In the genomic region with DNA sequence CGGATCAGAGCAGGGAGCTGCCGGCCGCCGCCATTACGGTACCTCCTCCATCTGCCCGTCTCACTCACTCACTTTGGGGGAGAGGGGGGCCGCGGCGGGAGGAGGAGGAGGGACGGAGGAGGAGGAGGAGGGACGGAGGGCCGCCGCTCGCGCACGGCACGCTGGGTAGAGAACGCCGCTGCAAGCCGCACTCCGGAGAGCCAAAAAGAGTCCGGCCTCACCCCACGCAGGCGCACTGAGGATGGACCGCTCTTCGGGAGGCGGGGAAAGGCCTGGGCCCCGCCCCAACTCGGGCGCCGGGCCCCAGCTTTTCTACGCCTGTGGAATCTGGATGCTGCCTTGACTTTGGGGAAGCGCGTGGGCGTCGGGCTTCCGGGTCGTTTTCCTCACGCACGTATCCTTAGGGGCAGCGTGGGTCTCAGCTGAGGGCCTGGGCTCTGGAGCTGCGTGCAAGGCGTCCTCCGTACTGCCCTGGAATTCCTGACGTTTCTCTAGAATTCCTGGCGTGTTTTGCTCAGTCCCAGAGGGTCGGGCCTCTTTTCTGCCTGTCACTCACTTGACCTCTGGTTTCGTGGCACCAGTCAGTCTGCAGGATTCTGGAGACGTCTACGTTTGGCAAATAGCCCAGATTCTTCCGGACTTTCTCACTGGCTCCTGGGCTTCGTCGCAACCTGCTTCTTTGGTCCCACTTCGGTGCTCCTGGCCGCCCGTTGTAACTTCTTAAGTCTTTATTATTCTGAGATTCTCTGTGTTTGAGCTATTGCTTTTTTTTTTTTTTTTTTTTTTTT, we compare ENCODE assay signal across 8 mouse cellular contexts. TPM values are rescaled to one million over a fixed set of nuclear protein-coding genes. Genes with fewer than 3 reads are reported as not detected.
DNase-seq lines count a peak whose midpoint lies in the region; ATAC-seq and TF ChIP-seq lines count a peak whose summit lies in the region.

A gene (minus strand): TSS at position 53 of the 788 bp plus-strand sequence.

- H3K27me3 ChIP-seq in forebrain, embryonic 10.5 days (ENCODE audit: poor library complexity, severe bottlenecking) = no peaks in the 10 kb centered on the region
- no peaks in the 10 kb centered on the region for H3K27me3 ChIP-seq in heart, embryonic 15.5 days
- no peaks in the 10 kb centered on the region for H3K27me3 ChIP-seq in liver, embryonic 14.5 days (ENCODE audit: control insufficient read depth, insufficient read depth, low read length)
- no peaks in the 10 kb centered on the region for H3K27me3 ChIP-seq in neural tube, embryonic 11.5 days (ENCODE audit: control insufficient read depth, insufficient read depth, low read length)
- no peaks in the 10 kb centered on the region for H3K27me3 ChIP-seq in stomach, postnatal 0 days (ENCODE audit: control insufficient read depth, insufficient read depth, low read length)

- no peak for TF ChIP-seq CTCF in liver, embryonic 14.5 days (IDR thresholded peaks at IDR 0.05; ENCODE audit: low read depth)
- TF ChIP-seq CTCF in stomach, postnatal 0 days (IDR thresholded peaks at IDR 0.05; ENCODE audit: low read depth) = no peak; the same call in 1 of the 2 replicates

- H3K4me3 ChIP-seq in forebrain, embryonic 10.5 days = peak within 1 kb of the TSS; percentile 97
- H3K4me3 ChIP-seq in heart, embryonic 15.5 days = peak within 1 kb of the TSS; percentile 96
- H3K4me3 ChIP-seq in liver, embryonic 14.5 days (ENCODE audit: insufficient read depth in 1 of 2, low read depth in 2 of 2, low read length in 2 of 2) = peak within 1 kb of the TSS; percentile 99 to 100
- H3K4me3 ChIP-seq in neural tube, embryonic 11.5 days (ENCODE audit: low read depth, low read length) = peak within 1 kb of the TSS; percentile 98
- peak within 1 kb of the TSS; percentile 100 for H3K4me3 ChIP-seq in stomach, postnatal 0 days (ENCODE audit: low read depth, low read length)

- ATAC-seq in heart, embryonic 15.5 days (replicated peaks; ENCODE audit: insufficient number of reproducible peaks, insufficient read depth, low FRiP score, low read depth) = peak; percentile 95
- peak; percentile 89 for ATAC-seq in liver, embryonic 14.5 days (ENCODE audit: insufficient read depth)
- peak; percentile 93 for ATAC-seq in neural tube, embryonic 11.5 days (ENCODE audit: insufficient read depth, low FRiP score, low TSS enrichment)
- ATAC-seq in stomach, postnatal 0 days (ENCODE audit: low FRiP score, low TSS enrichment) = peak; percentile 96

- peak within 1 kb of the TSS; percentile 100 for H3K27ac ChIP-seq in forebrain, embryonic 10.5 days
- peak within 1 kb of the TSS; percentile 100 for H3K27ac ChIP-seq in heart, embryonic 15.5 days
- H3K27ac ChIP-seq in liver, embryonic 14.5 days = peak within 1 kb of the TSS; percentile 96
- peak within 1 kb of the TSS; percentile 100 for H3K27ac ChIP-seq in neural tube, embryonic 11.5 days (ENCODE audit: low read depth, low read length)
- peak within 1 kb of the TSS; percentile 100 for H3K27ac ChIP-seq in stomach, postnatal 0 days (replicated peaks)

- H3K4me1 ChIP-seq in forebrain, embryonic 10.5 days = peaks cover 32% of the 10 kb centered on the region
- peaks cover 36% of the 10 kb centered on the region for H3K4me1 ChIP-seq in heart, embryonic 15.5 days (replicated peaks)
- peaks cover 16 to 27% of the 10 kb centered on the region in 2 experiments for H3K4me1 ChIP-seq in liver, embryonic 14.5 days (replicated peaks; ENCODE audit: control insufficient read depth in 2 of 2, insufficient read depth in 2 of 2, low read length in 1 of 2)
- no peaks in the 10 kb centered on the region; the same call in 1 of the 2 replicates for H3K4me1 ChIP-seq in neural tube, embryonic 11.5 days (ENCODE audit: control insufficient read depth, insufficient read depth, low read length)
- no peaks in the 10 kb centered on the region for H3K4me1 ChIP-seq in stomach, postnatal 0 days (replicated peaks; ENCODE audit: control insufficient read depth, insufficient read depth)

- WGBS in forebrain, embryonic 10.5 days = under 1% methylated on average over 43 of the region's 56 CpGs
- under 1% methylated on average over 47 of the region's 56 CpGs for WGBS in heart, embryonic 15.5 days
- 1% methylated on average over 56 of the region's 56 CpGs for WGBS in liver, embryonic 14.5 days (ENCODE audit: insufficient replicate concordance)
- under 1% methylated on average over 45 of the region's 56 CpGs for WGBS in neural tube, embryonic 11.5 days
- 0% methylated on average over 31 of the region's 56 CpGs for WGBS in stomach, postnatal 0 days

- 0 out of 2 replicates have a peak, but pooled peaks cover 5% of the 10 kb centered on the region for H3K36me3 ChIP-seq in forebrain, embryonic 10.5 days (replicated peaks)
- no peaks in the 10 kb centered on the region for H3K36me3 ChIP-seq in heart, embryonic 15.5 days
- H3K36me3 ChIP-seq in liver, embryonic 14.5 days (replicated peaks; ENCODE audit: control insufficient read depth, insufficient read depth, low read depth) = no peaks in the 10 kb centered on the region
- no peaks in the 10 kb centered on the region for H3K36me3 ChIP-seq in neural tube, embryonic 11.5 days (ENCODE audit: control insufficient read depth, insufficient read depth, low read length)
- H3K36me3 ChIP-seq in stomach, postnatal 0 days (ENCODE audit: control insufficient read depth, insufficient read depth, low read length) = no peaks in the 10 kb centered on the region

- peak within 1 kb of the TSS; percentile 68 for H3K4me2 ChIP-seq in heart, embryonic 15.5 days
- H3K4me2 ChIP-seq in liver, embryonic 14.5 days (ENCODE audit: low read depth) = peak within 1 kb of the TSS; percentile 84
- peak within 1 kb of the TSS; percentile 78 for H3K4me2 ChIP-seq in neural tube, embryonic 11.5 days (ENCODE audit: low read depth)
- H3K4me2 ChIP-seq in stomach, postnatal 0 days (replicated peaks; ENCODE audit: low read depth) = peak within 1 kb of the TSS; percentile 53

- no peaks in the 10 kb centered on the region for H3K9me3 ChIP-seq in forebrain, embryonic 10.5 days
- H3K9me3 ChIP-seq in heart, embryonic 15.5 days (replicated peaks) = no peaks in the 10 kb centered on the region
- H3K9me3 ChIP-seq in liver, embryonic 14.5 days (ENCODE audit: control insufficient read depth, low read length) = no peaks in the 10 kb centered on the region
- no peaks in the 10 kb centered on the region for H3K9me3 ChIP-seq in neural tube, embryonic 11.5 days (ENCODE audit: control insufficient read depth, low read length)
- H3K9me3 ChIP-seq in stomach, postnatal 0 days (ENCODE audit: control insufficient read depth, low read length) = no peaks in the 10 kb centered on the region

- peak within 1 kb of the TSS; percentile 99 for H3K9ac ChIP-seq in heart, embryonic 15.5 days
- H3K9ac ChIP-seq in liver, embryonic 14.5 days (replicated peaks) = peak within 1 kb of the TSS; percentile 100
- H3K9ac ChIP-seq in neural tube, embryonic 11.5 days (ENCODE audit: low read length) = peak within 1 kb of the TSS; percentile 99
- peak within 1 kb of the TSS; percentile 99 for H3K9ac ChIP-seq in stomach, postnatal 0 days (ENCODE audit: low read length)

- peak; percentile 88 to 89 for DNase-seq in CD8-positive naive resting alpha-beta T cell, adult 2 months (ENCODE audit: low read depth in 2 of 2, low spot score in 2 of 2)
- peak; percentile 91 for DNase-seq in c-Kit-positive CD71-negative TER-119-negative erythroid progenitor cells, embryonic 14.5 days (ENCODE audit: low read depth)
- peak; percentile 97 for DNase-seq in forebrain, embryonic 10.5 days (ENCODE audit: extremely low spot score, low spot score)
- peak; percentile 95 to 99 for DNase-seq in kidney, postnatal 25 days
- DNase-seq in liver, embryonic 14.5 days (ENCODE audit: low read depth in 3 of 3, low spot score in 3 of 3) = peak; percentile 92 to 95 (median 95)
- DNase-seq in neural tube, embryonic 11.5 days (ENCODE audit: low spot score) = peak; percentile 98
- DNase-seq in stomach, postnatal 0 days (ENCODE audit: low spot score) = peak; percentile 98

- TF ChIP-seq EP300 in liver, embryonic 14.5 days (IDR thresholded peaks at IDR 0.05; ENCODE audit: low read depth) = no peak
- peak; percentile 79 for TF ChIP-seq EP300 in stomach, postnatal 0 days (optimal IDR thresholded peaks at IDR 0.05)

RNA-seq across cellular contexts. Expression of the gene that starts here (rescaled TPM):
- 40.8 and 41.0 TPM in 2 replicates for polyA plus RNA-seq in forebrain, embryonic 10.5 days (2016; fragmentation: Nextera tagmentation; extraction: Ambion mirVana)
- polyA plus RNA-seq in heart, embryonic 15.5 days (2015; fragmentation: Nextera tagmentation; extraction: Ambion mirVana) = 34.9 and 38.4 TPM in 2 replicates
- polyA plus RNA-seq in liver, embryonic 14.5 days (2012; rRNA removed) = 8.3 and 14.2 TPM in 2 replicates
- 14.9 and 15.5 TPM in 2 replicates for polyA plus RNA-seq in liver, embryonic 14.5 days (2014; fragmentation: Nextera tagmentation; extraction: Ambion mirVana)
- polyA plus RNA-seq in neural tube, embryonic 11.5 days (2014; fragmentation: Nextera tagmentation; extraction: Ambion mirVana) = 57.7 and 60.1 TPM in 2 replicates
- polyA plus RNA-seq in stomach, postnatal 0 days (2015; fragmentation: Nextera tagmentation; extraction: Ambion mirVana) = 25.7 and 26.0 TPM in 2 replicates

Comparison
In these comparisons a context has a peak if more than half of its experiments do, and no peak if none do; other contexts are left out.
1. Peak in every context shown above with its lines: DNase-seq, ATAC-seq, H3K4me3 ChIP-seq and H3K27ac ChIP-seq.